Mouse (Mus musculus): ENCODE data around the gene Foxj2. TPM values are rescaled to one million over a fixed set of nuclear protein-coding genes. Genes with fewer than 3 reads are reported as not detected.

Foxj2 gene
- polyA plus RNA-seq, 1 experiment from 2014 or later, result 6.2 TPM

GRCm38 (mm10) chr6:122879141-122879735 lies 59.5 kb downstream of the Foxj2 start:
- no peaks in the 10 kb centered on the region for H3K9me3 ChIP-seq (ENCODE audit: control insufficient read depth, low read length)
- whole genome bisulfite sequencing, result 73% methylated on average over 7 of the region's 7 CpGs
- no peak for ATAC-seq (ENCODE audit: low read depth)
- H3K4me1 ChIP-seq (replicated peaks; ENCODE audit: control insufficient read depth, insufficient read depth, low read length), result peaks cover 8% of the 10 kb centered on the region
- peaks cover 31% of the 10 kb centered on the region for H3K36me3 ChIP-seq (ENCODE audit: control insufficient read depth, insufficient read depth, low read length)
- no peak overlapping the region for H3K27ac ChIP-seq (ENCODE audit: low read length)
- H3K27me3 ChIP-seq (ENCODE audit: control insufficient read depth, insufficient read depth, low read depth, low read length), result no peaks in the 10 kb centered on the region
- H3K9ac ChIP-seq (ENCODE audit: low read length), result no peak overlapping the region
- H3K4me3 ChIP-seq (ENCODE audit: low read length), result no peak overlapping the region
- no peak overlapping the region for H3K4me2 ChIP-seq (ENCODE audit: low read depth, low read length)

- H3K4me1 ChIP-seq (replicated peaks; ENCODE audit: control insufficient read depth, insufficient read depth, low read length), result peaks cover 8% of the 10 kb centered on the region
- no peak overlapping the region for H3K9ac ChIP-seq (ENCODE audit: low read length)
- H3K4me2 ChIP-seq (ENCODE audit: low read depth, low read length), result no peak overlapping the region
- H3K36me3 ChIP-seq (ENCODE audit: control insufficient read depth, insufficient read depth, low read length), result peaks cover 36% of the 10 kb centered on the region
- WGBS, result 71% methylated on average over 7 of the region's 7 CpGs
- no peak overlapping the region for H3K4me3 ChIP-seq (ENCODE audit: low read length)
- no peak overlapping the region for H3K27ac ChIP-seq (ENCODE audit: low read length)
- no peaks in the 10 kb centered on the region for H3K9me3 ChIP-seq (ENCODE audit: control insufficient read depth, low read length)
- H3K27me3 ChIP-seq (ENCODE audit: control insufficient read depth, insufficient read depth, low read depth, low read length), result no peaks in the 10 kb centered on the region
- ATAC-seq (ENCODE audit: low read depth), result no peak
Measured at GRCm38 (mm10) chr6:122879781-122880505, 60.2 kb downstream of the Foxj2 start.

DNA sequence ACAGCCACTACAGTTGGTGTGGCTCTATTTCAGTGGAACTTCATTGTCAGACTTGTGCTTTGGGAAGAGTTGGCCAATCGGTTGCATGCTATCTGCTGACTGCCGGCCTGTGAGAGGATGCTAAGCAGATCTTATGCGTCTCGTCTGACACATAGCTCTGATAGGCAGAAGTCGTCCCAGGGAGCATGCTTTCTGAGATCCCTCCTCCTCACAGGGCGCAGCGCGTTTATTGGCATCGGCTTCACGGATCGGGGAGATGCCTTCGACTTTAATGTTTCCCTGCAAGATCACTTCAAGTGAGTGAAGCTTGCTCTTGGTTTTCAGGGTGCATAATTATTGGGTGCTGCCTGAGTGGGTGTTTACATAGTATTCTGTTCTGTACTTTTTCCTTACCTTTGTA lies 61.6 kb downstream of the Foxj2 start:
- no peaks in the 10 kb centered on the region for H3K9me3 ChIP-seq (ENCODE audit: control insufficient read depth, low read length)
- no peaks in the 10 kb centered on the region for H3K27me3 ChIP-seq (ENCODE audit: control insufficient read depth, insufficient read depth, low read depth, low read length)
- no peak overlapping the region for H3K4me3 ChIP-seq (ENCODE audit: low read length)
- no peaks in the 10 kb centered on the region for H3K4me1 ChIP-seq (replicated peaks; ENCODE audit: control insufficient read depth, insufficient read depth, low read length)
- H3K36me3 ChIP-seq (ENCODE audit: control insufficient read depth, insufficient read depth, low read length), result peaks cover 44% of the 10 kb centered on the region
- H3K9ac ChIP-seq (ENCODE audit: low read length), result no peak overlapping the region
- ATAC-seq (ENCODE audit: low read depth), result no peak
- 88% methylated on average over 12 of the region's 12 CpGs for WGBS
- H3K4me2 ChIP-seq (ENCODE audit: low read depth, low read length), result no peak overlapping the region
- H3K27ac ChIP-seq (ENCODE audit: low read length), result no peak overlapping the region

- no peaks in the 10 kb centered on the region for H3K9me3 ChIP-seq (ENCODE audit: control insufficient read depth, low read length)
- no peaks in the 10 kb centered on the region for H3K27me3 ChIP-seq (ENCODE audit: control insufficient read depth, insufficient read depth, low read depth, low read length)
- WGBS, result 89% methylated on average over 9 of the region's 9 CpGs
- no peak overlapping the region for H3K4me2 ChIP-seq (ENCODE audit: low read depth, low read length)
- H3K4me1 ChIP-seq (replicated peaks; ENCODE audit: control insufficient read depth, insufficient read depth, low read length), result no peaks in the 10 kb centered on the region
- H3K9ac ChIP-seq (ENCODE audit: low read length), result no peak overlapping the region
- H3K27ac ChIP-seq (ENCODE audit: low read length), result no peak overlapping the region
- H3K4me3 ChIP-seq (ENCODE audit: low read length), result no peak overlapping the region
- ATAC-seq (ENCODE audit: low read depth), result no peak
- peaks cover 63% of the 10 kb centered on the region for H3K36me3 ChIP-seq (ENCODE audit: control insufficient read depth, insufficient read depth, low read length)
Measured at GRCm38 (mm10) chr6:122883603-122884002, 63.9 kb downstream of the Foxj2 start.

GRCm38 (mm10) chr6:122889599-122889998 lies 69.9 kb downstream of the Foxj2 start:
- no peaks in the 10 kb centered on the region for H3K27me3 ChIP-seq (ENCODE audit: control insufficient read depth, insufficient read depth, low read depth, low read length)
- H3K4me1 ChIP-seq (replicated peaks; ENCODE audit: control insufficient read depth, insufficient read depth, low read length), result no peaks in the 10 kb centered on the region
- no peak overlapping the region for H3K9ac ChIP-seq (ENCODE audit: low read length)
- H3K36me3 ChIP-seq (ENCODE audit: control insufficient read depth, insufficient read depth, low read length), result peaks cover 40% of the 10 kb centered on the region
- no peak overlapping the region for H3K4me2 ChIP-seq (ENCODE audit: low read depth, low read length)
- WGBS, result 87% methylated on average over 2 of the region's 2 CpGs
- H3K27ac ChIP-seq (ENCODE audit: low read length), result no peak overlapping the region
- ATAC-seq (ENCODE audit: low read depth), result no peak
- no peaks in the 10 kb centered on the region for H3K9me3 ChIP-seq (ENCODE audit: control insufficient read depth, low read length)
- no peak overlapping the region for H3K4me3 ChIP-seq (ENCODE audit: low read length)

DNA sequence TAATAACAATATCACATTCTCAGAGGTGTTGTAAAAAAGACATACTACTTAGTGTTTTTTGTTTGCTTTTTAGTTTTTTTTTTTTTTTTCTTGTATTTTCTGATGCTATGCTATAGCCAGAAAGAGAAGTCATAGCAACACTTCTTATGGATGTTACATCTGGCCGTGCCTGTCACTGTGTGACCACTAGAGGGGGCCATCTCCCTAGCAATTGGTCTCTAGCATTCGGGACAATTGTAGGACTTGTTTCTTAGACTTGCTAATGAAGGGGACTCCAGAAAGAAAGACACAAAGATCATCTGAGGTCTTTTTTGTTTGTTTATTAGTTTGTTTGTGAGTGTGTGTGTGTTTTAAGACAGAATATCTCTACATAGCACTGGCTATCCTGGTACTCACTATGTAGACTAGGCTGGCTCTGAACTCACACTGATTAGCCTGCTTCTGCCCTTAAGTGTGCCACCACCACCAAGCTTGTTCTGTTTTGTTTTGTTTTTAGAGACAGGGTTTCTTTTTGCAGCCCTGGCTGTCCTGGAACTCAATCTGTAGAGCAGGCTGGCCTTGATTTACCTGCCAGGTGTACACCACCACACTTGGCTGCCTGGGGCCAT lies 72.8 kb downstream of the Foxj2 start:
- peaks cover 21% of the 10 kb centered on the region for H3K36me3 ChIP-seq (ENCODE audit: control insufficient read depth, insufficient read depth, low read length)
- 21% methylated on average over 2 of the region's 2 CpGs for WGBS
- H3K4me2 ChIP-seq (ENCODE audit: low read depth, low read length), result no peak overlapping the region
- H3K27me3 ChIP-seq (ENCODE audit: control insufficient read depth, insufficient read depth, low read depth, low read length), result no peaks in the 10 kb centered on the region
- no peak overlapping the region for H3K9ac ChIP-seq (ENCODE audit: low read length)
- ATAC-seq (ENCODE audit: low read depth), result no peak
- no peak overlapping the region for H3K27ac ChIP-seq (ENCODE audit: low read length)
- no peaks in the 10 kb centered on the region for H3K4me1 ChIP-seq (replicated peaks; ENCODE audit: control insufficient read depth, insufficient read depth, low read length)
- no peak overlapping the region for H3K4me3 ChIP-seq (ENCODE audit: low read length)
- no peaks in the 10 kb centered on the region for H3K9me3 ChIP-seq (ENCODE audit: control insufficient read depth, low read length)

Small RNA genes within 50 kb of the gene (microRNA-seq; reads per million reads assigned to microRNA genes)
- gene Mir7231, result not detected

Other genes starting within 250 kb of the Foxj2 start
- gene Apobec1, start 217.5 kb upstream of the Foxj2 start, polyA plus RNA-seq (2015; fragmentation: Nextera tagmentation; extraction: Ambion mirVana), result 5.2 and 7.0 TPM in 2 replicates
- gene Gdf3, start 209.8 kb upstream of the Foxj2 start, polyA plus RNA-seq (2015; fragmentation: Nextera tagmentation; extraction: Ambion mirVana), result 0.06 TPM in 1 of 2 replicates, not detected in the other
- gene Dppa3, start 193.5 kb upstream of the Foxj2 start, polyA plus RNA-seq (2015; fragmentation: Nextera tagmentation; extraction: Ambion mirVana), result 0.39 TPM in 1 of 2 replicates, not detected in the other
- gene Nanog, start 112.4 kb upstream of the Foxj2 start, polyA plus RNA-seq (2015; fragmentation: Nextera tagmentation; extraction: Ambion mirVana), result 0.28 and 0.54 TPM in 2 replicates
- 6.9 and 7.5 TPM in 2 replicates for gene Slc2a3, start 18.3 kb upstream of the Foxj2 start, polyA plus RNA-seq (2015; fragmentation: Nextera tagmentation; extraction: Ambion mirVana)
- 3.1 and 3.4 TPM in 2 replicates for gene C3ar1, start 36.2 kb downstream of the Foxj2 start, polyA plus RNA-seq (2015; fragmentation: Nextera tagmentation; extraction: Ambion mirVana)
- gene Necap1, start 54.6 kb downstream of the Foxj2 start, polyA plus RNA-seq (2015; fragmentation: Nextera tagmentation; extraction: Ambion mirVana), result 50.8 and 52.2 TPM in 2 replicates
- gene Clec4a1, start 101.9 kb downstream of the Foxj2 start, polyA plus RNA-seq (2015; fragmentation: Nextera tagmentation; extraction: Ambion mirVana), result 2.4 and 2.7 TPM in 2 replicates
- 4.7 and 6.6 TPM in 2 replicates for gene Clec4a3, start 132.6 kb downstream of the Foxj2 start, polyA plus RNA-seq (2015; fragmentation: Nextera tagmentation; extraction: Ambion mirVana)
- gene Clec4a4, start 170.5 kb downstream of the Foxj2 start, polyA plus RNA-seq (2015; fragmentation: Nextera tagmentation; extraction: Ambion mirVana), result not detected in 2 replicates
- gene Clec4b1, start 230.0 kb downstream of the Foxj2 start, polyA plus RNA-seq (2015; fragmentation: Nextera tagmentation; extraction: Ambion mirVana), result not detected in 2 replicates

All from lung, embryonic 16.5 days (tissue).